ENCODE assay signal across 15 mouse cellular contexts in genomic region chr6:114414510-114414909, GRCm38 (mm10). TPM values are rescaled to one million over a fixed set of nuclear protein-coding genes. Genes with fewer than 3 reads are reported as not detected.
DNase-seq lines count a peak whose midpoint lies in the region; ATAC-seq lines count a peak whose summit lies in the region.
"Had no signal": no experiment of that assay in that cellular context is flagged by ENCODE, and none has a peak within 500 bp of the region (broad histone marks: within the 10 kb centered on the region; RNA-seq: fewer than 3 reads in every experiment).

No protein-coding gene starts in this region.

- peak; percentile 53 to 63 for DNase-seq in left cerebral cortex, adult 18-20 months (ENCODE audit: low spot score in 2 of 2)
- DNase-seq in left cerebral cortex, adult 11 months (ENCODE audit: low spot score), result no peak
- DNase-seq in brain, adult 2 months (ENCODE audit: low read depth, low spot score), result peak; percentile 81
- DNase-seq in embryo, embryonic 11 days, result no peak
- DNase-seq in urinary bladder, postnatal 4 days (ENCODE audit: low spot score in 2 of 2), result no peak
- DNase-seq: cerebellum, adult 8-10 months; heart, adult 18-20 months; heart, postnatal 14 days; kidney, adult 18-20 months; thymus, postnatal 14 days had no signal

- H3K27ac ChIP-seq in hindbrain, embryonic 13.5 days, result no peak overlapping the region
- H3K27ac ChIP-seq in midbrain, embryonic 16.5 days (ENCODE audit: low read length), result no peak overlapping the region
- H3K27ac ChIP-seq: embryonic facial prominence, embryonic 12.5 days; liver, embryonic 15.5 days had no signal

- H3K4me3 ChIP-seq in hindbrain, embryonic 13.5 days, result no peak overlapping the region
- H3K4me3 ChIP-seq in midbrain, embryonic 16.5 days (ENCODE audit: low read depth, low read length), result no peak overlapping the region
- H3K4me3 ChIP-seq: embryonic facial prominence, embryonic 12.5 days; liver, embryonic 15.5 days had no signal

- H3K27me3 ChIP-seq in hindbrain, embryonic 13.5 days, result no peaks in the 10 kb centered on the region
- no peaks in the 10 kb centered on the region for H3K27me3 ChIP-seq in midbrain, embryonic 16.5 days (ENCODE audit: control insufficient read depth, insufficient read depth, low read depth, low read length)
- H3K27me3 ChIP-seq: embryonic facial prominence, embryonic 12.5 days; liver, embryonic 15.5 days had no signal

- no peaks in the 10 kb centered on the region for H3K9me3 ChIP-seq in hindbrain, embryonic 13.5 days
- no peaks in the 10 kb centered on the region for H3K9me3 ChIP-seq in midbrain, embryonic 16.5 days (replicated peaks; ENCODE audit: control insufficient read depth, low read length, poor library complexity, severe bottlenecking)
- H3K9me3 ChIP-seq: embryonic facial prominence, embryonic 12.5 days; liver, embryonic 15.5 days had no signal

- WGBS in hindbrain, embryonic 13.5 days, result 21% methylated on average over 8 of the region's 8 CpGs
- WGBS in midbrain, embryonic 16.5 days, result 32% methylated on average over 8 of the region's 8 CpGs

- no peak overlapping the region for H3K9ac ChIP-seq in hindbrain, embryonic 13.5 days
- no peak overlapping the region for H3K9ac ChIP-seq in midbrain, embryonic 16.5 days (ENCODE audit: low read depth, low read length)
- H3K9ac ChIP-seq: embryonic facial prominence, embryonic 12.5 days; liver, embryonic 15.5 days had no signal

- ATAC-seq in hindbrain, embryonic 13.5 days (ENCODE audit: low FRiP score), result peak; percentile 79
- ATAC-seq in midbrain, embryonic 16.5 days, result peak; percentile 56; the same call in 1 of the 2 replicates

- peaks cover 8% of the 10 kb centered on the region for H3K4me1 ChIP-seq in hindbrain, embryonic 13.5 days (replicated peaks)
- H3K4me1 ChIP-seq in midbrain, embryonic 16.5 days (ENCODE audit: control insufficient read depth, insufficient read depth, low read length), result peaks cover 6% of the 10 kb centered on the region
- H3K4me1 ChIP-seq: liver, embryonic 15.5 days had no signal

- no peak overlapping the region for H3K4me2 ChIP-seq in hindbrain, embryonic 13.5 days
- no peak overlapping the region for H3K4me2 ChIP-seq in midbrain, embryonic 16.5 days (ENCODE audit: low read length)
- H3K4me2 ChIP-seq: embryonic facial prominence, embryonic 12.5 days; liver, embryonic 15.5 days had no signal

- H3K36me3 ChIP-seq in hindbrain, embryonic 13.5 days, result no peaks in the 10 kb centered on the region
- H3K36me3 ChIP-seq in midbrain, embryonic 16.5 days (ENCODE audit: control insufficient read depth, insufficient read depth, low read length), result no peaks in the 10 kb centered on the region
- H3K36me3 ChIP-seq: embryonic facial prominence, embryonic 12.5 days; liver, embryonic 15.5 days had no signal

RNA-seq across cellular contexts. Expression of gene Hrh1, which starts 16.8 kb away (rescaled TPM):
- 10 to 100 TPM; 25.9 to 32.0 TPM for total RNA-seq in left cerebral cortex, adult 18-20 months (2021)
- polyA plus RNA-seq in hindbrain, embryonic 13.5 days (2015; fragmentation: Nextera tagmentation; extraction: Ambion mirVana), result 0.47 and 0.73 TPM in 2 replicates
- 1.5 and 1.8 TPM in 2 replicates for polyA plus RNA-seq in midbrain, embryonic 16.5 days (2015; fragmentation: Nextera tagmentation; extraction: Ambion mirVana)
- polyA plus RNA-seq: limb, embryonic 11.5 days had no signal

Comparison
In these comparisons a context has a peak if more than half of its experiments do, and no peak if none do; other contexts are left out.
1. DNase-seq: peak in left cerebral cortex, adult 18-20 months (2 of 2) and brain, adult 2 months (single experiment); none in left cerebral cortex, adult 11 months (single experiment), embryo, embryonic 11 days (single experiment) and urinary bladder, postnatal 4 days (0 of 2).